In genomic region chr9:63850316-63850693, GRCm38 (mm10) we compare ENCODE assay signal across 26 mouse cellular contexts.
A peak's percentile ranks its signal among the peaks of the same experiment; 100 is the strongest.
DNase-seq lines count a peak whose midpoint lies in the region; ATAC-seq and TF ChIP-seq lines count a peak whose summit lies in the region.
"Had no signal": no experiment of that assay in that cellular context is flagged by ENCODE, and none has a peak within 500 bp of the region (broad histone marks: within the 10 kb centered on the region; RNA-seq: fewer than 3 reads in every experiment).

No protein-coding gene starts in this region.

- ATAC-seq in lung, postnatal 0 days, result peak; percentile 40
- peak; percentile 93 for ATAC-seq in megakaryocyte progenitor cell, adult 5-6 weeks (replicated peaks; ENCODE audit: poor library complexity)
- ATAC-seq: activated CD4-positive, CD25-positive, alpha-beta regulatory T cell, adult 4 months; forebrain, embryonic 13.5 days; intestine, postnatal 0 days had no signal

- H3K27me3 ChIP-seq in lung, postnatal 0 days (replicated peaks; ENCODE audit: insufficient read depth, low read length), result no peaks in the 10 kb centered on the region
- H3K27me3 ChIP-seq: liver, embryonic 15.5 days; neural tube, embryonic 15.5 days had no signal

- H3K4me2 ChIP-seq in lung, postnatal 0 days (replicated peaks; ENCODE audit: low read depth, low read length), result no peak overlapping the region
- H3K4me2 ChIP-seq: forebrain, embryonic 13.5 days; heart, embryonic 11.5 days; hindbrain, embryonic 13.5 days; limb, embryonic 15.5 days; liver, embryonic 15.5 days; neural tube, embryonic 15.5 days had no signal

- no peak overlapping the region for H3K27ac ChIP-seq in lung, postnatal 0 days (ENCODE audit: low read length)
- H3K27ac ChIP-seq: forebrain, embryonic 13.5 days; hindbrain, embryonic 13.5 days; limb, embryonic 10.5 days; limb, embryonic 15.5 days; liver, embryonic 15.5 days; neural tube, embryonic 15.5 days had no signal

- no peaks in the 10 kb centered on the region for H3K9me3 ChIP-seq in lung, postnatal 0 days (ENCODE audit: low read length)
- H3K9me3 ChIP-seq: forebrain, embryonic 13.5 days; hindbrain, embryonic 13.5 days; limb, embryonic 10.5 days; limb, embryonic 15.5 days; liver, embryonic 15.5 days; neural tube, embryonic 15.5 days had no signal

- no peak for TF ChIP-seq EP300 in lung, postnatal 0 days (IDR thresholded peaks at IDR 0.05)

- no peaks in the 10 kb centered on the region for H3K36me3 ChIP-seq in lung, postnatal 0 days (ENCODE audit: insufficient read depth, low read length)
- H3K36me3 ChIP-seq: hindbrain, embryonic 13.5 days; limb, embryonic 10.5 days; limb, embryonic 15.5 days; liver, embryonic 15.5 days; neural tube, embryonic 15.5 days had no signal

- H3K4me3 ChIP-seq in lung, postnatal 0 days (ENCODE audit: low read depth, low read length), result no peak overlapping the region
- H3K4me3 ChIP-seq: forebrain, embryonic 13.5 days; hindbrain, embryonic 13.5 days; limb, embryonic 10.5 days; limb, embryonic 15.5 days; liver, embryonic 15.5 days; neural tube, embryonic 15.5 days had no signal

- TF ChIP-seq CTCF in lung, postnatal 0 days (IDR thresholded peaks at IDR 0.05), result no peak

- peak; percentile 49 for DNase-seq in lung, postnatal 0 days (ENCODE audit: low spot score)
- no peak for DNase-seq in lung, postnatal 4 days
- peak; percentile 68 for DNase-seq in 416B (ENCODE audit: low read depth)
- peak; percentile 34 for DNase-seq in c-Kit-positive CD71-negative TER-119-negative erythroid progenitor cells, embryonic 14.5 days (ENCODE audit: low read depth)
- no peak for DNase-seq in urinary bladder, adult 2 months (ENCODE audit: low spot score)
- DNase-seq in frontal cortex, postnatal 25 days (ENCODE audit: low spot score in 2 of 2), result no peak
- DNase-seq: adrenal gland, adult 2 months; adrenal gland, postnatal 36 days; cerebellum, adult 2 months; cerebellum, postnatal 25 days; gastrocnemius, postnatal 25 days; heart, adult 18-20 months; heart, postnatal 36 days; layer of hippocampus, postnatal 36 days; lung, postnatal 14 days; midbrain, embryonic 14.5 days had no signal

- 50% methylated on average over 2 of the region's 2 CpGs for whole genome bisulfite sequencing in lung, postnatal 0 days

- H3K4me1 ChIP-seq in lung, postnatal 0 days (ENCODE audit: insufficient read depth, low read depth, low read length), result no peaks in the 10 kb centered on the region
- H3K4me1 ChIP-seq: liver, embryonic 15.5 days had no signal

- no peak overlapping the region for H3K9ac ChIP-seq in lung, postnatal 0 days (replicated peaks; ENCODE audit: low read depth)
- H3K9ac ChIP-seq: forebrain, embryonic 13.5 days; hindbrain, embryonic 13.5 days; limb, embryonic 15.5 days; liver, embryonic 15.5 days; neural tube, embryonic 15.5 days had no signal

Comparison
In these comparisons a context has a peak if more than half of its experiments do, and no peak if none do; other contexts are left out.
1. DNase-seq: peak in lung, postnatal 0 days (single experiment), 416B (single experiment) and c-Kit-positive CD71-negative TER-119-negative erythroid progenitor cells, embryonic 14.5 days (single experiment); none in lung, postnatal 4 days (0 of 2), urinary bladder, adult 2 months (single experiment) and frontal cortex, postnatal 25 days (0 of 2).